Mouse (Mus musculus) embryonic facial prominence, embryonic 14.5 days (tissue): ENCODE data around the gene Gpr62. TPM values are rescaled to one million over a fixed set of nuclear protein-coding genes. Genes with fewer than 3 reads are reported as not detected.

Source experiments
- ATAC-seq: fragments of 200-750 bp; cut with Nextera tagmentation; 2 replicates; pipeline ENCODE4 v1.8.0; 2017; ENCODE audit warnings: low read depth, moderate number of reproducible peaks, moderate TSS enrichment
- DNase-seq: peaks from one replicate; pipeline ENCODE4 v3.0.0-alpha.2; 2015; ENCODE audit warnings: low spot score
- H3K27ac ChIP-seq: fragments of 300-500 bp; sonication (generic); replicated peaks from 2 replicates; pipeline ENCODE4 v1.5.1; 2014; ENCODE audit warnings: low read depth, mild to moderate bottlenecking, low read length, moderate library complexity
- H3K27me3 ChIP-seq: fragments of 300-500 bp; sonication (generic); replicated peaks from 2 replicates; pipeline ENCODE4 v1.6.1; 2014; ENCODE audit warnings: low read length; ENCODE audit not compliant: control insufficient read depth, insufficient read depth
- H3K36me3 ChIP-seq: fragments of 300-500 bp; sonication (generic); 2 replicates; pipeline ENCODE4 v1.6.1; 2014; ENCODE audit warnings: low read length, mixed read lengths; ENCODE audit not compliant: control insufficient read depth, insufficient read depth
- H3K4me1 ChIP-seq: fragments of 300-500 bp; sonication (generic); 2 replicates; pipeline ENCODE4 v1.6.1; 2014; ENCODE audit warnings: antibody characterized with exemption, low read length; ENCODE audit not compliant: control insufficient read depth, insufficient read depth
- H3K4me2 ChIP-seq: fragments of 300-500 bp; sonication (generic); 2 replicates; pipeline ENCODE4 v1.6.1; 2014; ENCODE audit warnings: low read depth, mild to moderate bottlenecking, low read length, moderate library complexity, mixed read lengths
- H3K4me3 ChIP-seq: fragments of 300-500 bp; sonication (generic); 2 replicates; pipeline ENCODE4 v1.5.1; 2014; ENCODE audit warnings: low read depth, mild to moderate bottlenecking, low read length
- H3K9ac ChIP-seq: fragments of 300-500 bp; sonication (generic); 2 replicates; pipeline ENCODE4 v1.6.1; 2014; ENCODE audit warnings: low read depth, mild to moderate bottlenecking, low read length, moderate library complexity, mixed read lengths
- H3K9me3 ChIP-seq: fragments of 300-500 bp; sonication (generic); 2 replicates; pipeline ENCODE4 v1.6.1; 2016; ENCODE audit warnings: low read length; ENCODE audit not compliant: control insufficient read depth
- WGBS: fragments of 180-500 bp; shearing (Covaris S2); extraction: QIAGEN DNeasy Blood & Tissue Kit; methylation state at CpG from one replicate; pipeline ENCODE4 v1.1.7; 2014; 5-methylcytosine and 5-hydroxymethylcytosine counted together
- polyA plus RNA-seq: library from polyadenylated mRNA; unstranded; fragments of >200 nt; fragmentation: Nextera tagmentation; extraction: Ambion mirVana; gene quantifications from 2 replicates; pipeline ENCODE4 v1.2.1, GENCODE M21; 2014

Gpr62 gene
- polyA plus RNA-seq, 1 experiment from 2014 or later: 0.36 TPM

DNA sequence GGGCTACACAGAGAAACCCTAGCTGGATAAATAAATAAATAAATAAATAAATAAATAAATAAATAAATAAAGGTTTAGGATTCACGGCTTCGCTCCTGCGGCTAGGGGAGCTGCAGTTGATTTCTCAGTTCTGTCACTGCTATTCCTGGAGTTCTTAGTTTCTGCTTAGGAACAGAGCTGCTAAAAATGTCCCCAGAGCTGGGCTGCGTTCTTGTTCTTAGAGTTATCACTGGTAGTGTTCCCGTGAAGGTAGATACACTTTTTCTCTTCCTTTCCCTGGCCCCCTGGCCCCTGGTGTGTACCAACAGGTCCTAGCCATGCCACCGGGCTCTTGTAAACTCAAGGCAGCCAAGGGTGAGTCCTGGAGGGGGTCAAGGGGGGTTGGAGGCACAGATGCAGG is 48.9 kb downstream of the Gpr62 start:
- Histone ChIP-seq H3K36me3 (no peaks in the 10 kb centered on the region), H3K27me3 (no peaks in the 10 kb centered on the region), H3K9me3 (no peaks in the 10 kb centered on the region), H3K27ac (no peak overlapping the region), H3K4me1 (peaks cover 38% of the 10 kb centered on the region), H3K4me3 (no peak overlapping the region), H3K4me2 (no peak overlapping the region), H3K9ac (no peak overlapping the region)
- DNase-seq (no peak), ATAC-seq (no peak)
- WGBS: 88% methylated on average over 6 of the region's 6 CpGs

Other genes with a start within 250 kb of the Gpr62 start
- gene Tlr9, start 243.3 kb downstream of the Gpr62 start, polyA plus RNA-seq: 0.05 and 0.07 TPM in 2 replicates
- 94.8 and 102 TPM in 2 replicates for gene Alas1, start 217.3 kb downstream of the Gpr62 start, polyA plus RNA-seq
- 16.6 and 21.5 TPM in 2 replicates for gene Poc1a, start 184.9 kb downstream of the Gpr62 start, polyA plus RNA-seq
- 44.0 and 48.4 TPM in 2 replicates for gene Dusp7, start 97.3 kb downstream of the Gpr62 start, polyA plus RNA-seq
- gene Rpl29, start 36.5 kb downstream of the Gpr62 start, polyA plus RNA-seq: 1,079 and 1,109 TPM in 2 replicates
- 37.9 and 45.1 TPM in 2 replicates for gene Acy1, start 27.6 kb downstream of the Gpr62 start, polyA plus RNA-seq
- gene Abhd14b, start 18.5 kb downstream of the Gpr62 start, polyA plus RNA-seq: 21.5 and 30.3 TPM in 2 replicates
- 60.9 and 66.1 TPM in 2 replicates for gene Abhd14a, start 18.3 kb downstream of the Gpr62 start, polyA plus RNA-seq
- 90.2 and 101 TPM in 2 replicates for gene Pcbp4, start 12.6 kb downstream of the Gpr62 start, polyA plus RNA-seq
- 35.0 and 43.5 TPM in 2 replicates for gene Rrp9, start 10.0 kb upstream of the Gpr62 start, polyA plus RNA-seq
- 5.5 and 6.2 TPM in 2 replicates for gene Parp3, start 11.0 kb upstream of the Gpr62 start, polyA plus RNA-seq
- gene Iqcf1, start 34.0 kb upstream of the Gpr62 start, polyA plus RNA-seq: not detected in 2 replicates
- gene Iqcf5, start 48.6 kb upstream of the Gpr62 start, polyA plus RNA-seq: not detected in 2 replicates
- not detected in 2 replicates for gene Iqcf3, start 95.7 kb upstream of the Gpr62 start, polyA plus RNA-seq
- gene Iqcf4, start 105.1 kb upstream of the Gpr62 start, polyA plus RNA-seq: not detected in 2 replicates
- not detected in 2 replicates for gene Iqcf6, start 160.6 kb upstream of the Gpr62 start, polyA plus RNA-seq
- gene Grm2, start 190.1 kb upstream of the Gpr62 start, polyA plus RNA-seq: 0.08 and 0.16 TPM in 2 replicates
- 59.0 and 68.2 TPM in 2 replicates for gene Tex264, start 220.0 kb upstream of the Gpr62 start, polyA plus RNA-seq